Mouse (Mus musculus) forelimb bud, embryonic 11.5 days (tissue): ENCODE results near the gene Fbxo11.

Source experiments
- DNase-seq: peaks from one replicate; pipeline ENCODE4 v3.0.0-alpha.2; 2012; ENCODE audit warnings: low read depth, low spot score

The Fbxo11 gene

DNA sequence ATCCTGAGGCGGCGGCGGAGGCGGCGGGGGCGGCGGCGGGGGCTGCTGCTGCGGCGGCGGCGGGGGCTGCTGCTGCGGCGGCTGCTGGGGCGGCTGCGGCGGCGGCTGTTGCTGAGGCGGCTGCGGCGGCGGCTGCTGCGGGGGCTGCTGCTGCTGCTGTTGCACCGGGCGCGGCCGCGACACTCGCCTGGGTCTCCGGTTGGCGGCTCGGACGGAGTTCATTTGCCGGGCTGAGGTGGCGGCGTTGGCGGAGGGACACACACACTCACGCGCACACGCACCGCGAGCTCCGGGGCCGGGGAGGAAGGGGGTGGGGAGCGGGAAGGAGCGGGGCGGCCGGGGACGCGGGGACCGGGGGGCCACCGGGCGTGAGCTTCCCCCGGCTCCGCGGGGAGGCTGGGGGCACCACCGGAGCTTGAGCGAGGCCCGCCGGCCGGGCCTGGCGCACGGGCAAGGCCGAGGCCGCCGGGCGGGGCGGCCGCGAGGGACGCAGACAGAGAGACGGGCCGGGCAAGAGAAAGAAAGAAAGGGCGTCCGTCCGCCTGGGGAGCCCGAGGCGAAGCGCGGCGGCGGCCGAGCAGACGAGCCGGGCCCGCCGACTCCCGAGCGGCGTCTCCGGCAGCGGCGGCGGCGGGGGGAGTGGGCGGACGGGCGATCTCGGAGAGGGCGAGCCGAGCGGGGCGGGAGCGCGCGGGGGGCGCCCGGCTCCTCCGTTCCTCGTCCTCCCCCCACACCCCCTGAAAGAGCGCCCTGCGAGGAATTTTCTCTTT, at the start of gene Fbxo11:
TSS of gene Fbxo11 (minus strand) at position 261 of the 770 bp plus-strand sequence.
- DNase-seq: peak; percentile 17

DNA sequence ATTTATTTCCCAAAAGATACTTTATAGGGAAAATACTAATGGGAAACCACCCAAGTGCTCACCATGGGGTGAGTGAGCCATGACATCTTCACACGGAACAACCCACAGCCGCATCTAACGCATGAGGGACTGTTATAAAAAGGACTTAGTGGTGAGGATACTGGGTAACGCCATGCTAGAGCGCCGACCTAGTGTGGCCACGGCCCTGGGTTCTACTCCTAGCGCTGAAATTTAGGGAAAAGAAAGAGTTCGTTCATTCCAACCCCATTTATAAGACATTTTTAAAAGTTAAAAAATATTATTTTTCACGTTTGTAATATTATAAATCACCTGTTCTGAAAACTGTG, 48.8 kb upstream of the Fbxo11 start:
- DNase-seq: no peak

DNA sequence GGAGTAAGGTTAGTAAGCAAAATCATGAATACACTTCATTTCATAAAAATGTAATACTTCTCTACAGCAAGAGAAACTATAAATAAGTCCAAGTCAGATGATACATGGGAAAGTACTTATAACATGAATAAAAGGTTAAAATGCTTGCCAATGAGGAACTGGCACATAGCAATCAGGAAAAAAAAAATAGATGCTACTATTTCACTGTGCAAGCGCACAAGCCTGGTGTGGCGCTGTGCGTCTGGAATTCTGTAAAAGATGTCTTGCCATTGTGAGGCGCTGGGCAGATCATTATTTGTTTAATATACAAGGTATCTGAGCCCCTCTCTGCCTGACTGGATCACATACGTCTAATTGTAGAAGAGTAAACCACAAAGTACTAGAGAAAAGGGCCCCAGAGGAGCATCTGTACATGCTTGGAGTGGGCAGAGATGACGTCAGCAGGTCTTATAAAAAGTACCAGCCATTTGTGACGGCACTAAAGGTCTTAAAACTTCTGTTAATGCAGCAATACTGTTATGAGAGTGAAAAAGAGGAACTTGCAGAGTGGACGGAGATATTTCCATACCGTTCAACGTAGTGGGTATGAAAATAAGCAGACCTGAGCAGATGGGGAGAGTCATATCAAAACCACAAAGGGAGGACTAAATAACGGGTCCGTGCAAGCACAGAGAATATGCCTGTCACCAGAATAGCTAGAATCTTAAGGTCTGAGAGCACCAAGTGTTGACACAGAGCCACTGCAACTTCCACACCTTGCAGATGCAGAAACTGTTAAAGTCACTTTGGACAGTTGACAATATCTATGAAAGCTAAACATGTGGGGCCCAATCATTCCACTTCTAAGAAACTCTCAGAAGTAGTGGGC, 48.2 kb upstream of the Fbxo11 start:
- DNase-seq: no peak

DNA sequence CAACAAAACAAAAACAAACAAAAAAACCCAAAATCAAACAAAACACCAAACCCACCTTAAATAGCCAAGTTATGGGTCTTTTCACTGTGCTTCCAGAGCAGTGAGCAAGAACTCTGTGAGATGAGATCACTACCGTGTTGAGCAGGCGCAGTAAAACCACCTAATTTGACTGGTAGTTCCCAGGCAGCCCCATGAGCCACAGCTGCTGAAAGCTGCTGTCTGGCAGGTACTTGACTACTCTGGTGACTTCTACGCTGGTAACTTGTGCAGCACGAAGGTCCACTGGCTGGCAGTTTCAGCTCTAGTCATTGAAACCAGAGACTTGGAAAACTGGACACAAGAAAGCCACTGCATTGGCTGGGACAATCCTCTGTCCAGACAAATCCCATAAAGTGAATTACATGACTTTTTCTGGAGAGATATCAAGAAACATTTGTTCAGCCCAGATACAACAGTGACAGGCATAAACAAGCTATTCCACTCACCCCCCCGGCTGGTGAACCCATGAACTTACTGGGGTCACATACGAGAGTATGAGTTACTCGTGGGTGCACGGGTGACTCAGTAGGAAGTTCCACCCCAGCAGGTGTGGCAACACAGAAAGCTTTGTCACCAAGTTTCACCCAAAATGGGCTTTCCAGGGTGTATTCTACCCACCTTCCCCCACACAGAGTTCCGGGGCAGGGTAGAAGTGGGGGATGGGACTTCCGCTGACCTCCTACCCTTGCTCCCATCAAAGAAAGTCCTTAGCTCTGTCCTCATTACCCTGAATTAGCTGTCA, 47.0 kb upstream of the Fbxo11 start:
- DNase-seq: no peak

DNA sequence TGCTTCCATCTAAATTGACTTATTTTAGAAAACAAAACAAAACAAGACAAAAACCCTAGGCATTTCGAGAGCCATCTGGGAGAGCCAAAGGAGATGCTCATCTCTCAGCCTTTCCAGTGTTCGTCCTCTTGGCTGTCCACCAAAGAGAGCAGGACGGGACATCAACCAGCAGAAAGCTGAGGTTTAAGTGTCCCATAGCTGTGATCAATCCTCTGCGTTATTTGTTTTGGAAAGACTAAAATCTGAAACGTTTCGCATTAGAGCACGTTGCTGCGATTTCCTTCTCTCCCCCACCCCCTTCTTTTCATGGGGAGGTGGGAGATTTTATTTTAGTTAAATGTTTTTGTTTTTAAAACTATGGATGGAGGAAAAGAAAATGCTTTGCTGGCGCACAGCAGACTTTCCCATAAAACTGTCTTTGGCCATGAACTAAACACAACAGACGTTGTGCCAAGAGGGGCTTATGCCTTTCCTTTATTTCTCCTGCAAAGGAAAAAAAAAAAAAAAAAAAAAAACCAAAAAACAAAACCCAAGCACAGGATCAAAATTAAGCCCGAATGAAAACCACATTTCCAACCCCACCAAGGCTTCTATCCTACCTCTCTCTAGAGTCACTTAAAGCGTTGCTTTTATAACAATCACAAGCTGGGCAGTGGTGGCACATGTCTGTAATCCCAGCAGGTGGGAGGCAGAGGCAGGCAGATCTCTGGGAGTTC, 46.1 kb upstream of the Fbxo11 start:
- DNase-seq: no peak

DNA sequence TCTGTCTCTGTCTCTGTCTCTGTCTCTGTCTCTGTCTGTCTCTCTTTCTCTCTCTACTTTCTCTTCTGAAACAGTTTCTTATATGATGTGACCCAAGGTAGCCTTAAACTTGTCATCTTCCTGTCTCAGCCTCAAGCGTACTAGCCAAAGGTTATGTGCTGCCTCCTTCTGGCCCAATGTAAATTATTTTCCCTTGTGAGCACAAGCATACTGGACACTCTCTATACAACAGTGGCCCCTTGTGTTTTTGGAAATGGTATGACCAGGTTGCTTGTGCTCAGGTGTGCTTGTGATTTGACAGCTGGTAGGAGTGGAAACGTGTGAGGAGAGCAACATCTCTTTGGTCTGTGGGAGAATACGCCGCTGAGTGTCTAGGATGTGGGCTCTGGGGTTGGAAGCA, 42.6 kb upstream of the Fbxo11 start:
- no peak for DNase-seq

DNA sequence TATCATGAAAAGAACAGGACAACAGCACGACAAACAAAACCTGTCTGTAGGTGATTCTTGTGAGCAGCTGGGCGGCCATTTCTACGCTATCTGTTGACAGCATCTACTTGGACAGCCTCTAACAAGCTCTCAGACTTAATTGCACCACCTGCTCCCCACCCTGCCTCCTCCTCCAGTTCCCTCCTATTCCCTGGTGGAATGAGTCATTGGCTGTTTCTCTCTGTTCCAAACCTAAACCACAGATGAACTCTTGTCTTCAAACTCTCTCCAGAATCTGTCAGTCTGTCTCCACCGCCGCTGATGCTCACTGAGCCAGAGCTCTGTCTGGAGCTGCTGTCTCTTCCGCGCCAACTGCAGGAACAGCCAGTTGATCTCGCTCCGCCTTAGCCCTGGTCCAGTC, 41.3 kb upstream of the Fbxo11 start:
- no peak for DNase-seq

DNA sequence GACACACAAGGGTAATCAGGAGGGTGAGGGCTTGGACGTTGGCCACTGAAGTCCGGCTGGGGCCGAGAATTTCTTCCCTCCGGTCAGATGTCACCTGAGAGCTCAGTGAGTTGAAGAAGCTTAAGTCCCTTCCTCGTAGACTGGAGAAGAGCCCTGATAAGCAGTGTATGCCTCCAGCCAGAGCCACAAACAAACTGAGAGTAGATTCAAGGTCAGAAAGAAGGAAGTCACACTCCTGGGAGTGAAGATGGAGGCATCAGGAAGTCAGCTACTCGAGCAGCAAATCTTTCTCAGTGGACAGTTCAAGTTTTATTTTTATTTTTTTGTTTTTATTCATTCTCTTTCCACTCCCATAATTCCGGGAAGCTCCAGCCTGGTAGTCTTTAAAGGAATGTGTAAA, 37.5 kb upstream of the Fbxo11 start:
- DNase-seq: no peak

DNA sequence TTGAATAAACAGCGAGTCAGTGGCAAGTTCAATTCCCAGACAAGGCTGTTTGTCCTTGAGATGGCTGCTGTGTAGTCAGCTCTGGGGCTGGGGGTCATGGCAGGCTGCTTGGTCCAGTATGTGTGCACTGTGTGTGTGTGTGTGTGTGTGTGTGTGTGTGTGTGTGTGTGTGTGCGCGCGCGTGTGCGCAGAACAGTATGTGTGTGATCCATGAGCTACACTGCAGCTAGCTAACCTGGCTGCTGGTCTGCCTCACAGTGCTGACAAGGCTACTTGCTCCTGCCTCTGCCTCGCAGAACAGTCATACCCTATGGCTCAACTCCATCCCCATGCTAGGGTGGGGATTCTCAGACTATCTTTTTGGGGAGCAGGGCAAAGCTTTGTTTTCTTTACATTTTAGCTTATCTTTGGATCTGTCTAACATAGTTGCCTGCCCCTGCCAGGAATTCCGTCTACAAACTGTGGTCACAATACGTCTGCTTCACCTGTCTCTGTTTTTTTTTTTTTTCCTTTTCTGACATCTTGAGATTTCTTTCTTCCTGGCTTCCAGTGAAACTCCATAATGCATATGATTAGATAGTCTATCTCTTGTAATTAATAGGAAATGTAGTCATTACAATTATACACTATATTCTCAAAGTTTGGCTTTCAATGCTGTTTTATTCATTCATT, 33.2 kb upstream of the Fbxo11 start:
- no peak for DNase-seq

DNA sequence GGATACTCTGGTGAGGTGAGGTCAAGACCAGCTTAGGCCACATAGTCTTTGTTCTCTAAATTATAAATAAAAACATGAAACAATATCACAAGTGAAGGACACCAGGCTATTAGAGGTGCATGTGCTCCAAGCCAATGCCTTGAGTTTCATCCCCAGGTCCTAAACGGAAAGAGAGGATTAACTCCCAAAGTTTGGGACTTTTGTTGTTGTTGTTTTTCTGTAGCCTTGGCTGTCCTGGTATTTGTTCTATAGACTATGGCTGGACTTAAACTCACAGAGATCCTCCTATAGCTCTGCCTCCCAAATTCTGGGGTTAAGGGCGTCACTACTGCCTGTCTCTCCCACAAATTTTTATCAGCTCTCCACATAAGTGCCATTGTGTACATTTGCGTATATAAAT, 32.5 kb upstream of the Fbxo11 start:
- no peak for DNase-seq

DNA sequence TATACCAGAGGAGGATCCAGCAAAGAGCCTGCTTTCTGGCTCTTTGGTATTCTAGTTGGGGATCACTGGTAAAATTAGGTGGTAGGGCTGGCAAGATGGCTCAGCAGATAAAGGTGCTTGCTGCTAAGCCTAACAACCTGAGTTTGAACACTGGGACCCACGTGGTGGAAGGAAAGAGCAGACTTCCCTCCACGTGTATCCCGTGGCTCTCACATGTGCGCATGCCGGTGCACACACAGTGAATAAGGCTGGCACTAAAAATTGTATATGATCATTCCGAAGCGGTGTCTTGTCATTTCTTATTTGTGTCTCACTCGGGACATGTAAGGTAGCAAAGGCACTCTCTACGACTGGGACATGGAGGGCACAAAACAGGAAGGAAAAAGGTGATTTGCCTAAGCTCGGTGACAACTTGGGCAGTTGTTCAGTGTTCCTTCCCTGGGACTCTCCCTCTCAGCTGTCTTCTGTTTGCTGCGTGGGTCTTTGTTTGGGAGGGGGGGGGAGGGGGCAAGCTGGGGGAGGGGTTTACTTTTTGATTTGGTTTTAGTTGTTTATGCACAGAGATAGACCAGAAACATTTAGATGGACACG, 31.8 kb upstream of the Fbxo11 start:
- no peak for DNase-seq

DNA sequence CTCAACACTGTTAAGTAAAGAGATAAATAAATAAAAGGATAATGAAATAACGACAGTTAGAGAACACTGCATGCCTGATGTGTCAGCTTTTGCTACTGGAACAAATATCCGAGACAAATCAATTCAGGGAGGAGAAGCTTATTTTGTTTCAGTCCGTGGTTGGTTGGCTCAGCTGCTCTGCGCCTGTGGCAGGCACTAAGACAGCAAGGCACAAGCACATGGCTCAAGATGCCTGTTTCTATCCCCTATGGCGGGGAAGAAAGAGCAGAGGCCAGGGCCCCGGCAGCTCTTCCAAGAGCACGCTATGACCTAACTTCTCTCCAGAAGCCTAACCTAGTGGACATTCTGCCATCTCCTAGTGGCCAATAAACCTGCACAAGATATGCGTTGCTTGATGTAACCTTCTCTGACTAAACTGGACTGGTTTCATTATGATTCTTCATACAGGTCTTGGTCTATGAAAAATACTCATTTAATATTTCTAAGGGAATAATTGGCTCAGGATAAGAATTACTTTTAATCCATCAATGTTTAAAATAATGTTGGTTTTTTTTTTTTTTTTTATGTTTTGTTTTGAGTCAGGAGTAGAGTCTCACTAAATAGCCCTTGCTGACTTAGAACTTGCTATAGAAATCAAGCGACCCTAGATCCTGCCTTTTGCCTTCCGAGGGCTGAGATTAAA, 30.6 kb upstream of the Fbxo11 start:
- DNase-seq: no peak

DNA sequence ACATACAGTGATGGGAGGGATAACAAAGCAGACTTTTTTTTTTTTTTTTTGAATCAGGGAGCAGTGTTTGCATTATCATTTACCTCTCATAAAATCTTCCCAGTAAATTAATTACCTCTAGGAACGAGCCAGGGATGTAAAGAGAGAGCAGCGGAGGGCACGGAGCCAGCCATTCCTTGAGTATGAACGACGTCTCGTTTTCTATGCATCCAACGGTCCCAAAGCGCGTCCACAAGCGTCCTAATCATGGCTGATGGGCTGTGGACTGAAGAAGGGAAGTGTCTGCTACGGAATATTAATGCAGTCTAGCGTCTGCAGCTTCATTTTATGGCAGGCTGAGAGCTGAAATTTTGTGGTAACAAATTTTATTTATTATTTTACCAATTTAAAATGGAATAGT, 29.2 kb upstream of the Fbxo11 start:
- DNase-seq: no peak

DNA sequence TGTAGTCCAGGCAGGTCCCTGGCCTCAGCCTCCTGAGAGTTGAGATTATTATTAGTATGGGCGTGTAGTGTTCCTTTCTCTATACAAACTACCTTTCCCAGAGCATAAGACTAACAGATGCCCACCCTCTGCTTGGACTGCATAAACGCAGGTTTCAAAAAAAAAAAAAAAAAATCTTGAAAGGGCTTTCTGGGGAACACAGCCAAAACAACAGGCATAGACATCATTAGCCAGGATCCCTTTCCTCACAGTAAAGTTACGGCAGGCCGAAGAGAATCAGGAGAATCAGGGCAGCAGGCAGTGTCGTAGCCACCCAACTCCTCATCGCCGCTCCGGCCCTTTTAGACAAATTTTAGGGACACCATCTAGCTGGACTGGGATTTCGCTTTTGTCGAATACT, 28.7 kb upstream of the Fbxo11 start:
- no peak for DNase-seq

DNA sequence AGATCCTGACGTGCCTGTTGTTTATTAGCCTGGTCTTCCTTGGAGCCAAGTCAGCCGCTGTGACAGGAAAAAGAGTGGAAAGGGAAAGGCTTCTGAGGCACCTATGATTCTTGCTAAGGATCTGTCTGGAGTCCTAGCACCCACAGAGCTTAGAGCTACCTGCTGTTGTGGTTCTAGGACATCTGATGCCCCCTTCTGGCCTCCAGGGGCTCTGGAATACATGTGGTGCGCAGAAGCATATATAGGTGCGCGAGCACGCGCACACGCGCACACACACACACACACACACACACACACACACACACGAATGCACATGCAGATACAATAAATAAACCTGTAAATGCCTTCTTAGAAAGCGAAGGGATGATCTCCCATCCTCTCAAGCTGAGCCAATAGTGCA, 20.9 kb upstream of the Fbxo11 start:
- no peak for DNase-seq

DNA sequence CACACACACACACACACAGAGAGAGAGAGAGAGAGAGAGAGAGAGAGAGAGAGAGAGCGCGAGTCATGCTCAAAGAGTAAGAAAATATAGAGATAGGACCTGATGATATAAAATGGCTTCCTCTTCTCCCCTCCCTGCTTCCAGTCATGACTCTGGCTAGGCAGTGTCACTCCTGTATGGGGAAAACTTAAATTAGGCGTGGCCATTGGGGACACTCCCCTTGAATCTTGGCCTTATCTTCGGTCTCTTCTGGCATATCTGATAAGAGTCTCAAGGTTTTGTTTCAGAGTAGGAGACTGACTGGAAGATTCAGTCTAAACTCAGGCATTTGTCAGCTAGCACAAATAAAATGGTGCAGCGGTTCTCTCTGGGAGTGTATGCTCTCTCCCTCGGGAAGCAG, 16.4 kb upstream of the Fbxo11 start:
- no peak for DNase-seq

DNA sequence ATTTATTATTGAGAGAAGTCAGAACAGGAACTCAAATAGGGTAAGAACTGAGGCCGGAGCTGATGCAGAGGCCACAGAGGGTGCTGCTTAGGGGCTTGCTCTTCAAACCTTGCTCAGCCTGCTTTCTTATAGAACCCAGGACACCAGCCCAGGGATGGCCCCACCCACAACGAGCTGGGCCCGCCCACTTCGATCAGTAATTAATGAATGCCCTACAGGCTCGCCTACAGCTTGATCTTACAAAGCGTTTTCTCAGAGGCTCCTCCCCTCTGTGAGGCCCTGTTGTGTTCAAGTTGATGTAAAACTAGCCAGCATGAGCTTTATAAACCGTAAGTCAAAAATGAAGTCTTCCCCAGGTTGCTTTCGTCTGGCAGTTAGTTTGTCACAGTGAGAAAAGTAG, 14.7 kb upstream of the Fbxo11 start:
- no peak for DNase-seq

DNA sequence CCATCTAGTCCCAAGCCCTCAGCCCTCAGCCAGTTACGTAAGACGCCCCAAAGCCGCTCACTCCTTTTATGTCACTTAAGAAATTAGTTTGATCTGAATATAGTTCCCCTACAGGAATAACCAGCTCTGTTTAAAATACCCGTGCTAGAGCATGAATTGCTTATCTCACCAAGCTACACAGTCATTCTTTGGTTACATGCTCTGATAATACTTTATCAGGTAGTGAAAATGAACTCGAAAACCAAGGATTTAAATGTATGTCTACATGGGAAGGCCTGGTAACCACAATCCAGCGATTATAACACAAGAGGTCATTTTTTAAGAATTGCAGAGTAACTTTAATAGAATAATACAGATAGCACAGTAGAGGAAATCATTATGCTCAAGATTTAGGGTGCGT, 7.0 kb upstream of the Fbxo11 start:
- no peak for DNase-seq

DNA sequence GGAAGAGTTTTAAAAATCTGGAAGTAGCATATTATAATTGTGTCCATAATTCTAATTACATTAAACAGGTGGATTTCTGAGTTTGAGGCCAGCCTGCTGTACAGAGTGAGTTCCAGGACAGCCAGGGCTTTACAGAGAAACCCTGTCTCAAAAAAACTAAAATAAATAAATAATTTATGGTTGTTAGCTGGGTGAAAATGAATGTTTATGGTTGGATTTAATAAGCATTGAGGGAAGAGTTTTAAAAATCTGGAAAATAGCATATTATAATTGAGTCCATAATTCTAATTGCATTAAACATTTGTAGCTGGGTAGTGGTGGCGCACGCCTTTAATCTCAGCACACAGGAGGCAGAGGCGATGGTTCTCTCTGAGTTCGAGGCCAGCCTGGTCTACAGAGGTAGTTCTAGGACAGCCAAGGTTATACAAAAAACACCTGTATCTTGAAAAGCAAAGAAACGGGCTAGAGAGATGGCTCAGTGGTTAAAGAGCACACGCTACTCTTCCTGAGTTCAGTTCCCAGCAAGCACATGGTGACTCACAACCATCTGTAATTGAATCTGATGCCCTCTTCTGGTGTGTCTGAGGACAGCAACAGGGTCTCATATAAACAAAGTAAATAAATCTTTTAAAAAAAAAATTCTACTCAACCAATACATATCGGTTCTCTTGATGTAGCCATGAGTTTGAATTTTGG, 3.1 kb upstream of the Fbxo11 start:
- DNase-seq: no peak
